Mouse (Mus musculus) frontal cortex, adult 2 months (tissue): ENCODE data around the gene Sh3d19. TPM values are rescaled to one million over a fixed set of nuclear protein-coding genes. Genes with fewer than 3 reads are reported as not detected.
"Not testable (repeated sequence)": the region's sequence is repeated elsewhere in the genome, so short reads cannot be mapped to it uniquely, and the experiment has no call there.

Experiments
- DNase-seq, 2 experiments: peaks; one replicate each; pipeline ENCODE4 v3.0.0; 2022; ENCODE audit warnings: low spot score in 1 of 2; ENCODE audit errors: extremely low spot score in 1 of 2
- polyA plus RNA-seq: library from polyadenylated mRNA; depleted of rRNA; stranded (reverse); fragments of >200 nt; gene quantifications from 2 replicates; pipeline ENCODE4 v1.2.3, GENCODE M21; 2012

Gene Sh3d19
- polyA plus RNA-seq, 1 experiment = 13.5 TPM

DNA sequence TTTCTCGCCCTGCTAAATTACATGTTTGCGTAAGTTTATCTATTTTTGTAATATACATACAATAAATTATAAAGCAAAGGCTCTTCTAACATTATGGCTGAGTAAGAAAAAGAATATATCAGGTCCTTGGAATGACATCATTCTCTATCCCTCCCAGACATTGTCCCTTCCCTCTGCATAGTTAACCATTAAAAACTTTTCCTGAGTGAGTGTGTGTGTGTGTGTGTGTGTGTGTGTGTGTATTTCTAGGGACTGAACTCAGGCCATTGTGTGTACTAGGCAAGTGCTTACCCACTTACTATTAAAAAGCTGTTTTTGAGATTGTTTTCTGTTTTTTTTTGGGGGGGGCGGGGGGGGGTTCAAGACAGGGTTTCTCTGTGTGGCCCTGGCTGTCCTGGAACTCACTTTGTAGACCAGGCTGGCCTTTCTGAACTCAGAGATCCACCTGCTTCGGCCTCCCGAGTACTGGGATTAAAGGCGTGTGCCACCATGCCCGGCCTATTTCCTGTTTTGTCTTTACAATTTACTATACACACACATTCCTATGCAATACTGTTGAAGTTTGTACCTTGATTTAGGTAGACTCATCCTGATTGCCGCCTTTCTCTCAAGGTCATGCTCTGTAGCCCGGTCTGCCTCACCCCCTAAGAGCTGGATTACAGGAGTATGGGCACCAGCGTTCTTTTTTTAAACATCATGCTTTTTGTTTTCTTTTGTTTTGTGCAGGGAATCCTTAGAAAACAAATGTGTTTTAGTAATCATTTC is 2.6 kb downstream of the Sh3d19 start:
- DNase-seq = no peak

DNA sequence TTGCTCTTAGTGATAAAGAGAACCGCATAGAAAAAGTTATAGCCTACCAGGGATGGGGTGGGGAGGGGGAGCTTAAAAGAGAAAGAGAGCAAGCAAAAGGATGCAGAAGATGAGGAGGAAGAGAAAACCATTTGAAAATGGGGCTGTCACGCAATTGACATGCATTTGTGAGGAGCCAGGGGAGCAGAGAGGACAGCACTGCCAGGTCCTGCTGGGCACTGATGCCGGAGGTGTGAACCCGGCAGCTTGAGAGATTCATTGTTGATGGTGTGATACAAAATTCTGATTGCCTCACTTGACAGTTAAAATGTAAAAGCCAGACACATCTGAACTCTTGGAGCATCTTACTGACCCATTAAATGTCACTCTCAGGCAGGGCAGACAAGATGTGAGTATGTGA is 3.5 kb downstream of the Sh3d19 start:
- DNase-seq = no peak

DNA sequence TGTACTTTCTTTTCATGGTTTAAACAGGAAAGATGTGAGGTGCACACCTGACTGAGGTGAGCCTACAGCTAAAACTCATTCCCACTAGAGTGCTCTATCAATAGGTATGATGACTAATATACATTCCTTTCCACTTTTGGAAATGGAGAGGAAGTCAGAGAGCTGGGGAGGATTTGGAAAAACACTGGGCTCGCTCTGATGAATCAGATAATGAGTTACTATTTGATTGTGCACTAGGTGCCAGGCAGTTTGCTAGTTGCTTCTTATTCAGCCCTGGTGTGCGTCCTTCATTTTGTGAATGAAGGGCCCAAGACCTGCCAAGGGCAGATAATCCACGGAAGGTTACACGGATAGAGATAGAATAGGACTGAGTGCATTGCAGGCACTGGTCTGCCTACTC is 9.1 kb downstream of the Sh3d19 start:
- DNase-seq = no peak

DNA sequence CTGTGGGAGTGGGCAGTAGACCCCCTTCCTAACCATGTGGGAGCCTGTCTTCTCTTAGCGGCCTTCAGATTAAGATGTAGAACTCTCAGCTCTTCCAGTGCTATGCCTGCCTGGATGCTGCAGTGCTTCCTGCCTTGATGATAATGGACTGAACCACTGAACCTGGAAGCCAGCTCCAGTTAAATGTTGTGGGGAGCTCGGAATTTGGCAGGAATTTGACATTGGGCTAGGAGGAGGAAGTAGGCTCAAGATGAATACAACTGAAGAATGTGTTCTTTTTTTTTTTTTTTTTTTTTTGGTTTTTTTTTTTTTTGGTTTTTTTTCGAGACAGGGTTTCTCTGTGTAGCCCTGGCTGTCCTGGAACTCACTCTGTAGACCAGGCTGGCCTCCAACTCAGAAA is 10.9 kb downstream of the Sh3d19 start:
- not testable (repeated sequence) for DNase-seq

DNA sequence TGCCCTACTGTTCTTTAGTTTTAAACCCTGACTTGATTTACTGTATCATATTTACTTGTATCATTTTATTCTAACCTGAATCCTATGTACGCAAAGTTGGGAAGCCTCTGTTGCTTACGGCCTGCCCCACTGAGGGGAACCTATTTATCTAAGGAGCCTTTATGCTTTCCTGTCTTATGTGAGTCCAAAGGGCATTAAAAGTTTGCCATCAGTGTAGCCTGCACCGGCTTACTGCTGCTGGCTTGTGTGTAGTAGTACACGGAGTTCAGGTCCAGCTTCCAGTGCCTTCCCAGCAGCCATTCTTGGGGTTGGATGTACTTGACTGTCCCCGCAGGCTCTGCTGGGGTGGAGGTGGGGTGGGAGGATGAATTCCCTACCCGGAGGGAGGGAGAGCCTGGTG is 13.6 kb downstream of the Sh3d19 start:
- no peak for DNase-seq

DNA sequence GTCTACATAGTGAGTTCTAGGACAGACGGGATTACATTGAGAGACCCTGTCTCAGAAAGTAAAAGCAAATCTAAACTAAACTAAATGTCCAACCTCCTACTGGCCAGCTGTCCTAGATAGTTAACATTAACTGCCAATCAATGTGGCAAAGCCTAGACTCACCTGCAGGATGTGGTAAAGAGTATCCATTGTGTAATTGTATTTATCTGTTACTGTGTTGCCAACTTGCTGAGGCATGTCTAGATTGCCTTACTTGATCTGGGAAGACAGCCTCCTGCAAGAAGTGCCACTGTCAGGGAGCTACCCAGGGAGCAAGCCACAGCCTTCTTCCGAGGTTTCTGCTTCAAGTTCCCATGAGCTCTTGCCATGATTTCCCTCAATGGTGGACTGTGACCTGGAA is 16.3 kb downstream of the Sh3d19 start:
- no peak for DNase-seq

DNA sequence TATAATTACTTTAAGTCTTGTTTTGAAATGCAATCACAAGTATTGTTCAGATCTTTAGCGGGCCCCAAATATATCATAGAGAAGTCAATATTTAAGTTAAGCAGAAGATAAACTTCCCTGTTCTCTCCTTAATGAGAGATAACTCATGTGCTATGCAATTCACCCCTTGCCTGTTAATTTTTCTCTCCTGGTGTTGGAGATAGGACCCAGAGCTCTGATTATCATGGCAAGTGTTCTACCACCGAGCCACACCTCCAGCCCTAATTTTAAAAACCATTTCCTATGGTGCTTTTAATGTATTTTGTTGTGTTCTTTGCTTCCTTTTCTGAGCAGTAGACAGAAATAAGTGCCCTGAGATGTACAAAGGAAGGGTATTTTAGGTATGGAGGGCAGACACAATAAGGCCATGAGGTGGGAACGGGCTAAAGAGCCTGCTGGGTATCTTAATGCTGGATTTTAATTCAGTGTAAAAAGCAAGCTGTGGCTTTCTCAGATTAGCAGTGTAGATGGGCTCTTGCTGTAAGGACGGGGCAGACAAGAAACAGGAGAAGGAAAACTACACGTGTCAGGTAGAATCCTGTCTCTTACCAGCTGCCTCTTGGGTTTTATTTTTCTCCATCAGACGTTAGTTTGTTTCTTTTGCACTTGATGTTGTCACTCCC is 20.4 kb downstream of the Sh3d19 start:
- DNase-seq = no peak

DNA sequence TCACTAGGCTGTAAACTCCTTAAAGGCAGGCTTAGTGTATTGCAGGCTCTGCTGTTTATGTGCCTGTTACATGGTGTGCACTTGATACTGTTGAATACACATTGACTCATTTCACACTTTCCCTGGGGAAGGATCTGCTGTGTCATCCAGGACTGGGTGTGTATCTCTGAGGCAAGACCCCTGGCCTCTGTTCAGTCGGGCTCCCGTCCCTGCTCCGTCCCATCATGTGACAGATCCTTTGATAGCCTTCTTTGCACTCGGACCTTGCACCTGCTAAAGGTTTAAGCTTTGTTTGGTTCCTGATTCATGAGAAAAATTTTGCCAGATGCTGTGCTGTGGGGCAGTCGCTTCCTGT is 20.9 kb downstream of the Sh3d19 start:
- no peak for DNase-seq

DNA sequence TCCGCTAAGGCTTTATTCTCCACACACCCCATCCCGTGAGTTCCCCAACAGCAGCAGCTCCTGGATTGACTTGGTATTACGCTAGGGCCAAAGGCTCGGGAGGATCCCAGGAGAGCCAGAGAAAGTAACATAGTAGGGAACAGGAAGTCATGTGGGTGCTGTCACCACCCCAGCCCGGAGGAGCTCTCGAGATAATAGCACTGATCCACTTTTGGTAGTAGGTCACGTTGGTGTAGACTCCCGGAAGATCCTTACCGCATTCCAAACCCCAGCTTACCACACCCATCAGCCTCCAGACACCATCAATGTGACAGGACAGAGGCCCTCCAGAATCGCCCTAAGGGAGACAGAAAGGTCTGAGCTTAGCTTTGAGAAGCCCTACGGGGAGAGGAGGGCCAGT is 22.8 kb downstream of the Sh3d19 start:
- DNase-seq = no peak

DNA sequence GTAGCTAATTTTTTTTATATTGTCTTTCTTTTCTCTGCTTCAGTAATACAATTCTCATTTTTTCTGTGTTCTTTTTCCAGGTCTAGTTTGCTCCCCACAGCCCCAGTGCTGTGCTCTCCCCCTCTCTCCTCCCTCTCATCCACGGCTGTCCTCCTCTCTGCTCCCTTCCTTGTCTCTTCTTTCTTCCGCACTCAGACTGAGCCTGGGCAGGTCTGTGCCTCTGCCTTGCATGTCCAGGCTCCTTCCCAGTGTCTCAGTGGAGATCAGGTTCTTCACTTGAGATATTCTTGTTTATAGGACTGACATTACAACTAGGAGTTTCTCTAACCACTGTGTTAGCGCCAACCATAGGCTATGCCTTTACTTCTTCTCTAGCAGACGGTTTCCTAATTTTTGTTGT is 23.7 kb downstream of the Sh3d19 start:
- DNase-seq = no peak

DNA sequence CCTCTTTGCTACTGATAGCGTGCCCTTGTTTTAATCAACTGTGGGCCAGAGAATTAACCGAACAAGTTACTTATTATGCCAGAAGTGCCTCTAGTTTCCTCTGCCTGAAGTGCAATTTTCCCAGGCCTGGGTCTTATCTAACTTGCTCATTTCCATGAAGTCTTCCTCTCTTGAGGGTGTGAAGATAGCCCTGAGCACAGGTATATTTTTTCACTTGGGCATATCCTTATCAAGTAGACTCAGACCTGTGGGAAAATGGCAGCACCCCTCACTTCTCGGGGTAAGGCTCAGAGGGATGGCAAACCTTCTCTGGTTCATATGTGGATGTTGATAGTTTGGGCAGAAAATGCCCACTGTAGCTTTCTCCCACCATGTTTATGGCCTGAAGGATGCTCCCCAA is 30.4 kb downstream of the Sh3d19 start:
- DNase-seq = no peak

DNA sequence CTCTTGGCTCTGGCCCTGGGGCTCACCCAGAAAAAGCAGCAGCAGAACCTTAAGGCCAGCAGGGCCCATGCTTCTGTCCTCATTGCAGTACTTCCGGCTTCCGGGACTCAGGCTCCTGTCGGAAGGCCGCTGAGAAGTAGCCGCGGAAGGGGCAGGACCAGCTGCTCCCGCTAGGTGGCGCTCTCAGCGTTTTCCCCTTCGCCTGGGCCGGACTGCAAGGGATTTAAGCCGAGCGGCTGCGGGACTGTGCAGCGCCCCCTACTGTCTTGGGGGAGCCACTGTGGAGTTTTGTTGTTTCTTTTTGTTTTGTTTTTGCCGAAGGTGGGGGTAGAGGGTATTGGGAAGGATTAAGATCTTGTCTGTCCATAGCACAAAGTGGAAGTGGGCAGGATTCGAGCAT is 31.5 kb downstream of the Sh3d19 start, which contains the start of gene Prss48:
Prss48 (minus strand) TSS at position 69 of the 400 bp plus-strand sequence.
- no peak for DNase-seq

DNA sequence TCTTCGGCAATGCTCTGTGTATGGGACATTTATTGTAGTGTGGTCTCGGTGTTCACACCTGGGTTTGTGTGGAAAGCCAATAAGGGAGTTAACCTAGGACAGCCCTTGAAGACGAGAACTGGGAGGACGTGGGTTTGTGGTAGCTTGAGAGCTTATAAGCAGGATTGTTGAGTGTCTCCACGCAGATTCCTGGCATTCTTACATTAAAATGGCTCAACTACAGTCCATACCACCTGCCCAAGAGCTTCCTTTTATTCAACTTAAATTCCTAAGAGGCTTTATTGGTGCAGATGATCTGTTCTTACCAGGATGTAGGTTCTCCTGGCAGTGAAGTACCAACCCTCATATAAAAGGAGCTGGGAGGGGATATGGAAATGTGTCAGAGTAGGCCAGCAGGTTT is 32.0 kb downstream of the Sh3d19 start:
- DNase-seq = no peak

DNA sequence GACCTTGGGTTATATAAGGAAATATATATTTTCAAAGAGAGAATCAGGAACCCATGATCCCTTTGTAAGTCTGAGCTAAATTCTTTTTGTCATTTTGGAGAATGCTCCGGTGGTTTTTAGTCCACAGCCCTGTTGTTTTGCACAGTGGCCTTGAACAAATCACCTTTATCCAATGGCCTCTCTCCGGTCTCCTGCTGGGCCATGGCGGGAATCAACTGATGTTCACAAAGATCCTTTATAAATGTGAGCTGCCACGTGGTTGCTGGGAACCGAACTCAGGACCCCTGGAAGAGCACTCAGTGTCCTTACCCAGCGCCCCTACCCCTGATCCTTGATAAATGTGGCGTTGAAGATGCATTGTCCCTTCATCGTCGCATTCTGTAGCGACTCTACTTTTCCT is 33.8 kb downstream of the Sh3d19 start:
- DNase-seq = no peak

DNA sequence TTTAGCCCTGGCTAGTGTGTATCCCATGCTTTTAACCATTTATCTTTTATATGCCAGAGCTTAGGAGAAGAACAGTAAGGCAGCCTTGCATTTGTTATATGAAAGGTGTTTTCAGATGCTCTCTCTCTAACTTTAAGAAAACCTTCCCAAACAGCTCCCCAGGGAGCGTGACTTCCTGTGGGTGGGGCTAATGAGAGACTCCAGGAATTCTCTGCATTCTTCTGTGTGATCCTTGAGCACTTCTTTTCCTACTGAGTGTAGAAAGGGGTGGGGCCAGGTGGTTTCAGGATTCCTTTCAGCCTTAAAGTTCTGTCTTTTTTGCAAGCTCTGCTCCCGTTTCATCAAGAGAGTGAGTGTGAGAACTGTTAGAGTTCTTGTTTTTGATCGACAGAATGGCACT is 39.7 kb downstream of the Sh3d19 start:
- no peak for DNase-seq

DNA sequence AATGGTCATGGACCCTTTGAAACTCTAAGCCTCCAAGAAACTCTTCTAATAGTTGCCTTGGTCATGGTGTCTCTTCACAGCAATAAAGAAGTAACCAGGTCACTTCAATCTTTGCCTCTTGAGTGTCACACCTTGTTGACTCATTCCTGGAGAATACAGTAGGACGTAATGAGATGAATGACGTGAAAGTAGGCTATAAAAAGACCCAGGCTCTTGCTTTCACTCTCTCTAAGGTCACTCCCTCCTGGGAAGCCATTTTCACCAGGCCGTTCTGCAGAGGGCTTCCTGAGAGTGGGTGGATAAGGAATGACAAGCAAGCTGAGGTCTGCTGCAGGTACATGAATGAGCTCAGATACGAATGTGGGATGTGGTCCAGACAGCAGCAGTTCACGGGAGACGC is 40.5 kb downstream of the Sh3d19 start:
- no peak for DNase-seq

DNA sequence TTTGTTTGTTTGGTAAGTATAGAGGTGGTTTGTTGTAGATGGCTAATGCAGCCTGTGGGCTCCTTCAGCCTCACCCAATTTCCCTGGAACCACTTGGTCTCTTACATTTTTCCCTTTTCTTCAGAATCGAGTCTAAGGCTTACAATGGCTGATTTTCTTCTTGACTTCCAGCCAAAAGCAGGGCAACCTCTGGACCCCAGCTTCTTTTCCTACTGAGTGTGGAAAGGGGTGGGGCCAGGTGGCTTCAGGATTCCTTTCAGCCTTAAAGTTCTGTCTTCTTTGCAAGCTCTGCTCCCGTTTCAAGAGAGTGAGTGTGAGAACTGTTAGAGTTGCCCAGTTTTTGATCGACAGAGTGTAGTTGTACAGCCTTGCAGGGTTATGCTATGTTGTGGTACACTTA is 40.9 kb downstream of the Sh3d19 start:
- no peak for DNase-seq

DNA sequence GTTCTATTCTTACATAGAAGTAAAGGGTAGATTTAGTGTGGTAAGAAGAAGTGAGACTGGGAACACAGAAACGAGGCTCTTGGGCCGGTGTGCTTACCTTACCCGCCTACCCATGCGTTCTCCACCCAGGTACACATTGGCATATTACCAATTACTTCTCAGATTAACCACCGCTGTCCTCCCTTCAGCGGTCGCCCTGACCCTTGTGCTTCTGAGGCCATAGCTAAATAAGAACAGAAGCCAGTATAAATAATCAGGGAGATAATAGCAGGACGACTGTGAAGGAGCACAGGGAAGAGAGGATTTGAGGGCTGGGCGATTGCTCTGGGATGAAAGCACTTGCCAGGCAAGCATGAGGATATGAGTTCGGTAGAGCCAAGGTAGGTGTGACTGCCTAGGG is 42.9 kb downstream of the Sh3d19 start:
- no peak for DNase-seq

DNA sequence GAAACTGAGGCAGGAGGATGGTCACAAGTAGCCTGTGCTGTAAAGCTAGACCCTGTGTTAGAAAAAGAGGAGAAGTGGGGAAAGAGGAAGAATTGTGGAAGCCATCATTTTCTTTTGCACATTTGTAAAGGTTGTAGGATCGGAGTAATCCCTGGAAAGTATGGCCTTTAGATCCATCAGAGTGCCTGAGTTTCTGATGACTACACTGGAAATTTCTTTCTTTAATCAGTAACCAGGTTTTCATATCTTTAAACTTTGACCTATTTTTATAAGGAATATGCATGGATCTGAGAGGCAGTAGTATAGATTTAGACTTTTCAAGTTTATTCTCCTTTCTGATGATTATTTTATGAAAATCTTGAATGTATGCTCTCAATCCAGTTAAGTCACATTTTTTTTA is 46.1 kb downstream of the Sh3d19 start:
- no peak for DNase-seq

DNA sequence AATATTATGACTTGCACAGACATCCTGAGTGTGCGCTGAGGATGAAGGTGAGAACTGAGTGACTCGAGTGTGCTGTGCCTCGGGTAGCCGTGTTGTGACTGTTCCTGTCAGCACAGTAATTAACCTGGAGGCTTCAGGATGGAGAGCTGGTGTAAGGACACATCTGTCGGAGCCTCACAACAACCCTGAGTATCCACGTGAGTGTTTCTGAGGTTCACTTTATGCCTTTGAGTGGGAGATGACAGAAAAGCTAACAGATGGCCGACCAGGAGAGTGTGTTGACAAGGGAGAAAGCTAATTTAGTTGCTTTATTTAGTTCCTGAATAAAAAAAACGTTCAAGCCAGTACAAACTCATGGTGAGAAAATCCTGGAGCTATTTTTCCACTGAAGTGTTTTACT is 46.6 kb downstream of the Sh3d19 start:
- DNase-seq = peak; percentile 20 to 50

DNA sequence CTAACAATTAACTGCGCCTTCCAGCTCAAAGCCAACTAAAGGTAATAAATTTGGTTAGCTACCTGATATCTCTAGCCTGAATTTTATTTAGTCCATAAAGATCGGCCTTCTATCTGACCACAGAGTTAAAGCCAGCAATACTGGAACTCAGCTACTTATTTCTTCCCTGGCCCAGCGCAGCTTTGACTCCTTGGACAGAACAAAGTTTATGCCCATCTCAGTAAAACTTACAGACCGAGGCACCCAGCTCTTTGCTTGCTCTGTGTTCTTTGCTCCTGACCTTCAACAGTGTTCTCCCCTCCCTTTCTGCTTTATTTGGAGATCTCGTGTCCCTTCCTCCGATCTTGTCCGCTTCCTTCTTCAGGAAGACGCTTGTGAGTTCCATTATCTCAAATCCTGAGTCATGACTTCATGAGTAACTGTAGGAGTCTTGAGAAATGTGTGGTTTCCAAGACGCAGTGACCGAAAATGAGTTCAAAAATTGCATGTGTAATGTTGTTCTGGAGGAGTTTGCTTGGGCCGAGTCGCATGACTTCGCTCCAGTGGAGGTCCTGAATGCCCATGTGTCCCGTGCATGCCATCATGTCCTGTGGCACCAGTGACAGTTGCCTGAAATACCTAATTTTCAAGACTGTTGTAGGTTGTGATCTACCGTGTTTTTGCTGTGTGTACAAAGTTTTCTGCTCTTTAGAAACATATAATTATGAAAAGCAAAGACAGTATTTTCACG is 50.2 kb downstream of the Sh3d19 start:
- DNase-seq = no peak

DNA sequence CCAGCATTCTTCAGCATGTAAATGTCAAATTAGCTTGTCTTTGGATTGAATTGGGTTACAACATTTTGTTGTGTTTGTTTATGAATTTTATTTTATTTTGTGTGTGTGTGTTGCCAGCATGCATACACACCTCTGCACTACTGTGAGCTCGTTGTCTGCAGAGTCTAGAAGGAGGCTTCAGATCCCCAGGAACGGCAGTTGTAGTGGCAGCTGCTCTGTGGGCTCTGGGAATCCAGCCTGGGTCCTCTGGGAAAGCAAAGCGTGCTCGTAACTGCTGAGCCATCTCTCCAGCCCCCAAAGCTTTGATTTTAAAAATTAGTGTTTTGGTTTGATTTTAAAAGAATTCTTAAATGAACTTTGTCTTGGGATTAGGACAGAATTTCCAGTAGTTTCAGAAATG is 50.7 kb downstream of the Sh3d19 start:
- no peak for DNase-seq
